Mouse (Mus musculus): Measurements from ENCODE around the gene Sufu.

Gene Sufu

GRCm38 (mm10) chr19:46470364-46471240 lies 73.9 kb downstream of the Sufu start:
- no peak for DNase-seq

GRCm38 (mm10) chr19:46471324-46472093 lies 74.8 kb downstream of the Sufu start:
- DNase-seq = no peak

GRCm38 (mm10) chr19:46477432-46477845 lies 80.7 kb downstream of the Sufu start:
- no peak for DNase-seq

- no peak for DNase-seq
These were observed 81.5 kb downstream of the Sufu start for GRCm38 (mm10) chr19:46478242-46478641.

- peak; percentile 74 for DNase-seq
These were observed 82.1 kb downstream of the Sufu start for GRCm38 (mm10) chr19:46478826-46479225.

GRCm38 (mm10) chr19:46479306-46480075 lies 82.8 kb downstream of the Sufu start:
- DNase-seq = peak; percentile 68

- DNase-seq = no peak
These were observed 84.1 kb downstream of the Sufu start for GRCm38 (mm10) chr19:46480624-46481345.

GRCm38 (mm10) chr19:46481352-46481751 lies 84.7 kb downstream of the Sufu start:
- no peak for DNase-seq

- DNase-seq = no peak
These were observed 85.1 kb downstream of the Sufu start for GRCm38 (mm10) chr19:46481756-46482155.

- no peak for DNase-seq
These were observed 86.3 kb downstream of the Sufu start for GRCm38 (mm10) chr19:46482896-46483516.

- DNase-seq = peak; percentile 36
These were observed 87.1 kb downstream of the Sufu start for GRCm38 (mm10) chr19:46483701-46484328.

- DNase-seq = peak; percentile 87
These were observed 87.8 kb downstream of the Sufu start for GRCm38 (mm10) chr19:46484518-46484917.

GRCm38 (mm10) chr19:46485847-46486246 lies 89.2 kb downstream of the Sufu start:
- DNase-seq = no peak

- no peak for DNase-seq
These were observed 90.0 kb downstream of the Sufu start for GRCm38 (mm10) chr19:46486709-46487108.

GRCm38 (mm10) chr19:46489448-46489847 lies 92.8 kb downstream of the Sufu start:
- DNase-seq = no peak

- DNase-seq = peak; percentile 62
These were observed 93.9 kb downstream of the Sufu start for GRCm38 (mm10) chr19:46490634-46491033.

- DNase-seq = no peak
These were observed 98.4 kb downstream of the Sufu start for GRCm38 (mm10) chr19:46495136-46495535.

- no peak for DNase-seq
These were observed 100.5 kb downstream of the Sufu start for GRCm38 (mm10) chr19:46497230-46497629.

- DNase-seq = no peak
These were observed 102.8 kb downstream of the Sufu start for GRCm38 (mm10) chr19:46499539-46499835.

GRCm38 (mm10) chr19:46499836-46500580 lies 103.3 kb downstream of the Sufu start:
- DNase-seq = peak; percentile 98

Data from lung, postnatal 14 days (tissue).